Mouse (Mus musculus): ENCODE measurements around the gene Pla2g6. TPM values are rescaled to one million over a fixed set of nuclear protein-coding genes. Genes with fewer than 3 reads are reported as not detected.
A peak's percentile ranks its signal among the peaks of the same experiment; 100 is the strongest.

The Pla2g6 gene
- polyA plus RNA-seq, 1 experiment from 2014 or later: 12.7 TPM

DNA sequence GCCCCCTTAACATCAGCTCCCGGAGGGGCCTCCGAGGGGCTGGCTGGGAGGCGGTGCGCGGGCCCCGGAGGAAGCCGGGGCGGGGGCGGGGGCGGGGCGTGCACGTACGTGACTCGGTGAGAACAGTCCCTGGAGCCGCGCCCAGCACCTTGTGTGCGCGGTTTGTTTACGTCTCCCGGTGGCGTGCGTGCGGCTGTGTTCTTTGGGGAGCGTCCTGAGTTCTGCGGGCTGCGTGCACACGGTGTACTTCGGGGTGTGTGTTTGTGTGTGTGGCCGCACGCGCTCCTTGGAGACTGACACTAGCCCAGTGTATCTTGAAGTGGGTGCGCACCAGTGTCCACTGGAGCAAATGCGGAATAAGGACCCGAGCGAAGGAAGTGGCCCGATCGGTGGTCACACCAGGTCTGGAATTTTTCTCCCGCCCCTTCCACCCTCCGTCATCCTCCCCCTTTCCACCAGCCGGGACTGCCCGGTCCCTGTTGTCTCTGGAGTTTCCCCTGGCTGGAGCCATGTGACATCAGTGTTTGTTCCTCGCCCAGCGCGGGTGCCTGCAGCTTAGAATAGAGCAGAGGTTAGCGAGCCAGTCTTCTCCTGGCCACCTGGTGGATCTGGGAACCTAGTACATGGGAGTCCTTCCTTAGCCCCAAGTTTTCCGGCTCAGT, 19.8 kb upstream of the Pla2g6 start:
- peak overlapping the region; percentile 80 for H3K4me3 ChIP-seq
- H3K9ac ChIP-seq: peak overlapping the region; percentile 74
- no peaks in the 10 kb centered on the region for H3K36me3 ChIP-seq
- peaks cover 31% of the 10 kb centered on the region for H3K4me1 ChIP-seq
- H3K27me3 ChIP-seq: no peaks in the 10 kb centered on the region
- peak overlapping the region; percentile 93 for H3K27ac ChIP-seq
- no peaks in the 10 kb centered on the region for H3K9me3 ChIP-seq
- peak; percentile 76 for ATAC-seq (ENCODE audit: low FRiP score, low read depth)
- peak overlapping the region; percentile 91 for H3K4me2 ChIP-seq (replicated peaks)
- 1% methylated on average over 46 of the region's 46 CpGs for WGBS

DNA sequence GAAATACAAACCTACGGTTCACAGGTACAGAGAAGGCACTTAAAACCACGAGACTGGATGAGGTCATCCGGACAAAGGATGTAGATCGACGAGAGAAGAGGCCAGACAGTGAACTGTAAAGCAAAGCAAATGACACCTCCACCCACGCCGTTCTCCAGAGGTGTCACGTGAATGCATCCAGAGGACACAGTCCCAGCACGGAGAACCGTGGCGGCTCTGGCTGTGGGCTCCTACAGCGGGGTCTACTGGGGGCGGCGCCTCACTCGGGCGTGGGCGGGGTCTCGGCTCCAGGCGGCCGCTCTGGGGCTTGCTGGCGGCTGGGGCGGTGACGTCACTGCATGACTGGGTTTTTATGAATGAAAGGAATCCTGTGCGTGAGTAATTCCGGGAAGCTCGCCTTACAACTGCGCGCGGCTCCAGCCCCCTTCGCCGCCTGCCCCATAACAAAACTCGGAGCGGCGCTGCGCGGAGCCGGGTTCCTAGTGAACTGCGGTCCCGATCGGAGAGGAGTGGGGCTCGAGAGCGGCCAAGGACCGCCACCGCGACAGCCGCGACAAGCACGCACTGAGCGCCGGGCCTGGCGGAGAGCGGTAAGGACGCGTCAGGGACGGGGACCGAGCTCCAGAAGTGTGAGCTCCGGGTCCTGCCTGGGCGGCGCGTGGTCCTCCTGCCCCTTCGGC, 19.1 kb upstream of the Pla2g6 start:
- under 1% methylated on average over 61 of the region's 61 CpGs for WGBS
- Histone ChIP-seq H3K36me3 (no peaks in the 10 kb centered on the region), H3K4me1 (peaks cover 29% of the 10 kb centered on the region), H3K27ac (peak overlapping the region; percentile 93), H3K4me2 (replicated peaks) (peak overlapping the region; percentile 91), H3K9me3 (no peaks in the 10 kb centered on the region), H3K9ac (peak overlapping the region; percentile 74), H3K4me3 (peak overlapping the region; percentile 80), H3K27me3 (no peaks in the 10 kb centered on the region)
- ATAC-seq (ENCODE audit: low FRiP score, low read depth): peak; percentile 92

- Histone ChIP-seq H3K4me1 (peaks cover 18% of the 10 kb centered on the region), H3K9ac (peak within 1 kb of the TSS; percentile 74), H3K27ac (peak within 1 kb of the TSS; percentile 93), H3K36me3 (no peaks in the 10 kb centered on the region), H3K27me3 (no peaks in the 10 kb centered on the region), H3K4me2 (replicated peaks) (peak within 1 kb of the TSS; percentile 91), H3K4me3 (peak within 1 kb of the TSS; percentile 80), H3K9me3 (no peaks in the 10 kb centered on the region)
- ATAC-seq (ENCODE audit: low FRiP score, low read depth): no peak
- 51% methylated on average over 8 of the region's 8 CpGs for WGBS
Measured at GRCm38 (mm10) chr15:79346051-79346793, 18.0 kb upstream of the Pla2g6 start, which contains the start of gene Maff. Gene Maff, plus strand, starts transcription at chr15:79346621.

GRCm38 (mm10) chr15:79344627-79345026, 16.4 kb upstream of the Pla2g6 start:
- Histone ChIP-seq H3K27ac (no peak overlapping the region), H3K4me1 (peaks cover 14% of the 10 kb centered on the region), H3K36me3 (no peaks in the 10 kb centered on the region), H3K9me3 (no peaks in the 10 kb centered on the region), H3K27me3 (no peaks in the 10 kb centered on the region), H3K9ac (no peak overlapping the region), H3K4me3 (no peak overlapping the region), H3K4me2 (replicated peaks) (no peak overlapping the region)
- 73% methylated on average over 4 of the region's 4 CpGs for WGBS
- ATAC-seq (ENCODE audit: low FRiP score, low read depth): no peak

DNA sequence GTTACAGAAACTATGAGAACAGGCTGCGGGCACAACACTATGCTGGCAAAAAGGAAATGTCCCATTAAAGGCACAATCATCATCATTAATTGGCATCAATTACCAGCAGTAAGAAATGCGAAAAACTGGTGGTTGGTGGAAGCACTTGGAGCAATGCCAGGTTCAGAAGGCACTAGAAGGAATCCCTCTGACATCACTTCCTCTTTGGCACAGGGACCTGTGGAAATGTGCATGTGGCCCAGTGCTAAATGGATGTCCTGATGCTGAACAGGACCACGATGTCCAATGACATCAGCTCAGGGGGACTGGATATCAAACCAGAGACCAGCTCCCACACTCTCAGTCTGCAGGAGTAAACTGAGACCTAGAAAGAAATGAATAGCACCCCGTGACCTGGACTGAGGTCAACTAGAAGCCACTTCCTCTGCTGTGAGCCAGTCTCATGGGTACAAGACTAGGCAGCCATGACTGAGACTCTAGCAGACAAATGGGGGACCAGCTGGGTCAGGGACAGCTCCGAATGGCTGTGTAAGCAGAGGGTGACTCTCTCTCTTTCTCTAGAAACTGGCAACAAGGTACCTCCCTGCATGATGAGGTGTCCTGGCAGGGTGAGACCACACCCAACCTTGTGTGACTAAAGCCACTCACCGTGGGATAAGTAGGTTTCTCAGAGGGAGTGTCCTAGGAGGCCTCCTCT, 14.6 kb upstream of the Pla2g6 start:
- no peaks in the 10 kb centered on the region for H3K9me3 ChIP-seq
- no peak overlapping the region for H3K4me2 ChIP-seq (replicated peaks)
- 74% methylated on average over 6 of the region's 6 CpGs for WGBS
- ATAC-seq (ENCODE audit: low FRiP score, low read depth): no peak
- H3K9ac ChIP-seq: no peak overlapping the region
- no peak overlapping the region for H3K27ac ChIP-seq
- H3K27me3 ChIP-seq: no peaks in the 10 kb centered on the region
- 0 out of 2 replicates have a peak, but pooled peaks cover 3% of the 10 kb centered on the region for H3K4me1 ChIP-seq
- no peak overlapping the region for H3K4me3 ChIP-seq
- no peaks in the 10 kb centered on the region for H3K36me3 ChIP-seq

DNA sequence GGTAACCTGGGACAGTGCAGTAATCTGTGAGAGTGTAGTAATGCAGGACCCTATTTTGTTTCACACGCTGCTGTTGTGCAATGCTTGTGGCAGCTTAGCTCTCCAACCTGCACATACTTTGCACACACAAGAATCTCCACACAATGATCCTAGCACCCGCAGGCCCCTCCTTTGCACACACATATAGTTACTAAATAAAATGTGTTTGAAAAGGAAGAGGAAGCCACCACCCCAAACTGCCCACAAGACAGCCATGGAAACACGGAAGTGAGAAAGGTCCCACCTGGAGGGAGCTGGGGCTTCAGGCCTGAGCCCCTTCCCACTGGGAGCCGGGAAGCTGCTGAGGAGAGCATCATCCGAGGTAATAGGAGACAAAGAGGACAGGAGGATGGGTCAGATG, 10.8 kb upstream of the Pla2g6 start:
- H3K4me2 ChIP-seq (replicated peaks): no peak overlapping the region
- H3K4me1 ChIP-seq: 0 out of 2 replicates have a peak, but pooled peaks cover 6% of the 10 kb centered on the region
- no peak for ATAC-seq (ENCODE audit: low FRiP score, low read depth)
- no peak overlapping the region for H3K9ac ChIP-seq
- H3K27ac ChIP-seq: no peak overlapping the region
- WGBS: 70% methylated on average over 5 of the region's 5 CpGs
- no peaks in the 10 kb centered on the region for H3K9me3 ChIP-seq
- H3K36me3 ChIP-seq: no peaks in the 10 kb centered on the region
- H3K4me3 ChIP-seq: no peak overlapping the region
- no peaks in the 10 kb centered on the region for H3K27me3 ChIP-seq

- Histone ChIP-seq H3K27ac (no peak overlapping the region), H3K36me3 (no peaks in the 10 kb centered on the region), H3K4me2 (replicated peaks) (no peak overlapping the region), H3K4me1 (0 out of 2 replicates have a peak, but pooled peaks cover 6% of the 10 kb centered on the region), H3K27me3 (no peaks in the 10 kb centered on the region), H3K9me3 (no peaks in the 10 kb centered on the region), H3K4me3 (no peak overlapping the region), H3K9ac (no peak overlapping the region)
- WGBS: 51% methylated on average over 7 of the region's 7 CpGs
- no peak for ATAC-seq (ENCODE audit: low FRiP score, low read depth)
Measured at GRCm38 (mm10) chr15:79335061-79335655, 7.0 kb upstream of the Pla2g6 start.

- H3K4me1 ChIP-seq: 0 out of 2 replicates have a peak, but pooled peaks cover 6% of the 10 kb centered on the region
- H3K4me2 ChIP-seq (replicated peaks): no peak overlapping the region
- H3K4me3 ChIP-seq: no peak overlapping the region
- WGBS: 77% methylated on average over 4 of the region's 4 CpGs
- H3K9ac ChIP-seq: no peak overlapping the region
- H3K36me3 ChIP-seq: no peaks in the 10 kb centered on the region
- no peak for ATAC-seq (ENCODE audit: low FRiP score, low read depth)
- no peaks in the 10 kb centered on the region for H3K27me3 ChIP-seq
- no peaks in the 10 kb centered on the region for H3K9me3 ChIP-seq
- H3K27ac ChIP-seq: no peak overlapping the region
Measured at GRCm38 (mm10) chr15:79333409-79333808, 5.2 kb upstream of the Pla2g6 start.

DNA sequence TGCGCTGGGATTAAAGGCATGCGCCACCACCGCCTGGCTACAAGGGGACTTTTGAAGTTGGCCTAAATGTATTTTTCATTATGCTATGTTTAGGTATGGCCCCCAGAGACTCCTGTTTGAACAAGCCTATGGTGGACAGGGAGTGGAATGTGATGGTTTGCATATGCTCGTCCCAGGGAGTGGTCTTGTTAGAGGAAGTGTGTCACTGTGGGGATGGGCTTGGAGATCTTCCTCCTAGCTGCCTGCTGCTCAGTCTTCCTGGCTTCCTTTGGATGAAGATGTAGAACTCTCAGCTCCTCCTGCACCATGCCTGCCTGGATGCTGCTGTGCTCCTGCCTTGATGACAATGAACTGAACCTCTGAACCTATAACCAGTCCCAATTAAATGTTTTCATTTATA, 2.3 kb upstream of the Pla2g6 start:
- Histone ChIP-seq H3K4me1 (peaks cover 26% of the 10 kb centered on the region), H3K9me3 (no peaks in the 10 kb centered on the region), H3K4me3 (no peak overlapping the region), H3K9ac (no peak overlapping the region), H3K27ac (no peak overlapping the region), H3K27me3 (no peaks in the 10 kb centered on the region), H3K36me3 (no peaks in the 10 kb centered on the region), H3K4me2 (replicated peaks) (no peak overlapping the region)
- ATAC-seq (ENCODE audit: low FRiP score, low read depth): no peak
- 70% methylated on average over 4 of the region's 4 CpGs for WGBS

- ATAC-seq (ENCODE audit: low FRiP score, low read depth): no peak
- H3K9me3 ChIP-seq: no peaks in the 10 kb centered on the region
- H3K36me3 ChIP-seq: no peaks in the 10 kb centered on the region
- no peak overlapping the region for H3K4me3 ChIP-seq
- H3K9ac ChIP-seq: no peak overlapping the region
- no peak overlapping the region for H3K4me2 ChIP-seq (replicated peaks)
- H3K4me1 ChIP-seq: peaks cover 27% of the 10 kb centered on the region
- whole genome bisulfite sequencing: 90% methylated on average over 6 of the region's 6 CpGs
- no peak overlapping the region for H3K27ac ChIP-seq
- no peaks in the 10 kb centered on the region for H3K27me3 ChIP-seq
Measured at GRCm38 (mm10) chr15:79329979-79330363, 1.8 kb upstream of the Pla2g6 start.

DNA sequence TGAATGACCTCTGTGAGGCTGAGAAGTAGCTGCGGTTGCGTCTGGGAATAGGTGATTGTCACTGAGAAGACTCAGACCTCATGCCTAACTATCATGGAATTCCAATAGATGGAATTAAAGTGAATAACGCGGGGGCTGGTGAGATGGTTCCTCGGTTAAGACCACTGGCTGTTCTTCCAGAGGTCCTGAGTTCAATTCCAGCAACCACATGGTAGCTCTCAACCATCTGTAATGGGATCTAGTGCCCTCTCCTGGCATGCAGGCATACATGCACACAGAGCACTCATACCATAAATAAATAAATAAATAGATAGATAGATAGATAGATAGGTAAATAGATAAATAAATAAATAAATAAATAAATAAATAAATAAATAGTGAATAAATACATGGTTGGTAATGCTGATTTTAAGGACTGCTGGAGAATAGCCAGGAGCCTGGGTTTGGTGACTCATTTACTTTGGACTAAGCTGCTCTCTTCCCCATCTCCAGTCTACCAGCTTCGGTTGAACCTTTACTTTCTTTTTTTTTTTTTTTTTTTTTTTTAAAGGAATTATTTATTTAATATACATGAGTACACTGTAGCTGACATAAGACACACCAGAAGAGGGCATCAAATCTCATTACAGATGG, 1.3 kb upstream of the Pla2g6 start:
- Histone ChIP-seq H3K4me3 (no peak overlapping the region), H3K4me2 (replicated peaks) (no peak overlapping the region), H3K36me3 (no peaks in the 10 kb centered on the region), H3K9ac (no peak overlapping the region), H3K9me3 (no peaks in the 10 kb centered on the region), H3K4me1 (peaks cover 27% of the 10 kb centered on the region), H3K27ac (no peak overlapping the region), H3K27me3 (no peaks in the 10 kb centered on the region)
- 93% methylated on average over 6 of the region's 6 CpGs for WGBS
- no peak for ATAC-seq (ENCODE audit: low FRiP score, low read depth)
